Mouse (Mus musculus) heart, adult 11 months (tissue): ENCODE results near the gene Gsdme.

Experiments used
- DNase-seq: peaks from one replicate; pipeline ENCODE4 v3.0.0; 2022

The Gsdme gene

GRCm38 (mm10) chr6:50244126-50244525 lies 19.5 kb downstream of the Gsdme start:
- DNase-seq = no peak

- no peak for DNase-seq
These were observed 23.2 kb downstream of the Gsdme start for GRCm38 (mm10) chr6:50240437-50240836.

GRCm38 (mm10) chr6:50239902-50240301 lies 23.8 kb downstream of the Gsdme start:
- DNase-seq = no peak

- DNase-seq = no peak
These were observed 25.7 kb downstream of the Gsdme start for GRCm38 (mm10) chr6:50237963-50238362.

GRCm38 (mm10) chr6:50232984-50233383 lies 30.7 kb downstream of the Gsdme start:
- DNase-seq = peak; percentile 74

GRCm38 (mm10) chr6:50231288-50231687 lies 32.4 kb downstream of the Gsdme start:
- peak; percentile 71 for DNase-seq

GRCm38 (mm10) chr6:50228180-50228579 lies 35.5 kb downstream of the Gsdme start:
- peak; percentile 66 for DNase-seq

- DNase-seq = no peak
These were observed 38.4 kb downstream of the Gsdme start for GRCm38 (mm10) chr6:50225232-50225631.

GRCm38 (mm10) chr6:50223606-50224005 lies 40.1 kb downstream of the Gsdme start:
- DNase-seq = peak; percentile 56

GRCm38 (mm10) chr6:50222986-50223385 lies 40.7 kb downstream of the Gsdme start:
- DNase-seq = peak; percentile 87

- DNase-seq = peak; percentile 72
These were observed 41.3 kb downstream of the Gsdme start for GRCm38 (mm10) chr6:50222351-50222750.

GRCm38 (mm10) chr6:50220863-50221262 lies 42.8 kb downstream of the Gsdme start:
- peak; percentile 75 for DNase-seq

- peak; percentile 83 for DNase-seq
These were observed 44.6 kb downstream of the Gsdme start for GRCm38 (mm10) chr6:50219066-50219465.

- peak; percentile 18 for DNase-seq
These were observed 45.0 kb downstream of the Gsdme start for GRCm38 (mm10) chr6:50218628-50219027.

- peak; percentile 68 for DNase-seq
These were observed 47.7 kb downstream of the Gsdme start for GRCm38 (mm10) chr6:50215986-50216385.

GRCm38 (mm10) chr6:50215373-50215745 lies 48.3 kb downstream of the Gsdme start:
- peak; percentile 86 for DNase-seq

- no peak for DNase-seq
These were observed 48.8 kb downstream of the Gsdme start for GRCm38 (mm10) chr6:50214711-50215372.

- DNase-seq = peak; percentile 62
These were observed 58.6 kb downstream of the Gsdme start for GRCm38 (mm10) chr6:50205093-50205492.

GRCm38 (mm10) chr6:50204356-50204755 lies 59.3 kb downstream of the Gsdme start:
- DNase-seq = peak; percentile 68

- peak; percentile 24 for DNase-seq
These were observed 69.8 kb downstream of the Gsdme start for GRCm38 (mm10) chr6:50193851-50194250.

- DNase-seq = peak; percentile 5
These were observed 70.8 kb downstream of the Gsdme start for GRCm38 (mm10) chr6:50192822-50193221.

GRCm38 (mm10) chr6:50192169-50192568 lies 71.5 kb downstream of the Gsdme start:
- no peak for DNase-seq

- no peak for DNase-seq
These were observed 72.1 kb downstream of the Gsdme start for GRCm38 (mm10) chr6:50191605-50192004.

GRCm38 (mm10) chr6:50189376-50189775 lies 74.3 kb downstream of the Gsdme start:
- no peak for DNase-seq

- no peak for DNase-seq
These were observed 75.7 kb downstream of the Gsdme start for GRCm38 (mm10) chr6:50187955-50188354.
